Mouse (Mus musculus): ENCODE measurements around the gene Abcb4.

- no peak for TF ChIP-seq CTCF (IDR thresholded peaks at IDR 0.05; ENCODE audit: borderline replicate concordance, extremely low read depth, insufficient read depth, insufficient read length)
- TF ChIP-seq POLR2A (IDR thresholded peaks at IDR 0.05; ENCODE audit: borderline replicate concordance, extremely low read depth, insufficient read depth, insufficient read length, poor library complexity, severe bottlenecking) = no peak
Observed at GRCm38 (mm10) chr5:8877086-8877485, 16.4 kb upstream of the Abcb4 start.
